Mouse (Mus musculus) lung, embryonic 14.5 days (tissue): ENCODE data around the gene Gnao1. TPM values are rescaled to one million over a fixed set of nuclear protein-coding genes. Genes with fewer than 3 reads are reported as not detected.

Source experiments
- ATAC-seq: fragments of 200-750 bp; cut with Nextera tagmentation; 2 replicates; pipeline ENCODE4 v1.8.0; 2017; ENCODE audit warnings: mild to moderate bottlenecking, moderate TSS enrichment, moderate library complexity; ENCODE audit not compliant: insufficient read depth
- DNase-seq: peaks from one replicate; pipeline ENCODE4 v3.0.0-alpha.2; 2015
- H3K27ac ChIP-seq: fragments of 300-500 bp; sonication (generic); 2 replicates; pipeline ENCODE4 v1.5.1; 2014; ENCODE audit warnings: low read depth, mild to moderate bottlenecking, moderate library complexity
- H3K27me3 ChIP-seq: fragments of 300-500 bp; sonication (generic); 2 replicates; pipeline ENCODE4 v1.6.1; 2014; ENCODE audit warnings: low read length, control low read depth; ENCODE audit not compliant: insufficient read depth
- H3K36me3 ChIP-seq: fragments of 300-500 bp; sonication (generic); 2 replicates; pipeline ENCODE4 v1.6.1; 2014; ENCODE audit warnings: control low read depth; ENCODE audit not compliant: insufficient read depth
- H3K4me1 ChIP-seq: fragments of 300-500 bp; sonication (generic); 2 replicates; pipeline ENCODE4 v1.6.1; 2014; ENCODE audit warnings: antibody characterized with exemption, control low read depth; ENCODE audit not compliant: insufficient read depth
- H3K4me2 ChIP-seq: fragments of 300-500 bp; sonication (generic); 2 replicates; pipeline ENCODE4 v1.6.1; 2014; ENCODE audit warnings: mild to moderate bottlenecking
- H3K4me3 ChIP-seq: fragments of 300-500 bp; sonication (generic); 2 replicates; pipeline ENCODE4 v1.5.1; 2014; ENCODE audit warnings: low read depth, low read length
- H3K9ac ChIP-seq: fragments of 300-500 bp; sonication (generic); 2 replicates; pipeline ENCODE4 v1.6.1; 2014
- H3K9me3 ChIP-seq: fragments of 300-500 bp; sonication (generic); 2 replicates; pipeline ENCODE4 v1.6.1; 2016; ENCODE audit warnings: low read depth, low read length, control low read depth
- CTCF ChIP-seq: IDR thresholded peaks from 2 replicates; pipeline ENCODE4 v1.5.1; 2016; ENCODE audit warnings: antibody characterized with exemption, low read depth
- WGBS: fragments of 180-500 bp; shearing (Covaris S2); extraction: QIAGEN DNeasy Blood & Tissue Kit; methylation state at CpG from one replicate; pipeline ENCODE4 v1.1.7; 2014; 5-methylcytosine and 5-hydroxymethylcytosine counted together
- polyA plus RNA-seq: library from polyadenylated mRNA; unstranded; fragments of >200 nt; fragmentation: Nextera tagmentation; extraction: Ambion mirVana; gene quantifications from 2 replicates; pipeline ENCODE4 v1.2.1, GENCODE M21; 2014

The Gnao1 gene
- polyA plus RNA-seq, 1 experiment from 2014 or later: 1.8 TPM

DNA sequence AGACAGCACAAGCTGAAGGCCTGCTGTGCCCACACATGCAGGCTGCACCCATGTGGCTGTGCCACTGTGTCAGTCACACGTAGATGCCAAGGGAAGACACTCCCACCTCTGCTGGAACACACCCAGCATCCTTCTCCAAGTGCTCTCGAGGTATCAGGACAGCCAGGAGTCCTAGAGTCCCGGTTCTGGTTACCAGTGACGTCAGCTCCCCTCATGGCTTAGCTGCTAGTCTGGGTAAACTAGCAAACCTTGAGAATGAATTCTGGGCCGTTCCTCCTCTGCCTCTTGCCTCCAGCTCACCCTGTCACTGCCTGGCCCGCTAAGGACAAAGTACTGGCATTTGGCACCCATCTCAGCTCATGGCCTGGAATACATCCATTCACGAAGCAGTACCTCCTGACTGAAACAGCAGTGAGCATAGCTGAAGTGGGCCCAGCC is 114.2 kb downstream of the Gnao1 start:
- ATAC-seq (no peak), DNase-seq (no peak)
- H3K36me3 ChIP-seq: no peaks in the 10 kb centered on the region
- H3K9ac ChIP-seq: no peak overlapping the region
- H3K4me3 ChIP-seq: no peak overlapping the region
- 29% methylated on average over 7 of the region's 7 CpGs for WGBS
- H3K9me3 ChIP-seq: no peaks in the 10 kb centered on the region
- no peak overlapping the region for H3K4me2 ChIP-seq
- H3K27ac ChIP-seq: no peak overlapping the region
- no peaks in the 10 kb centered on the region for H3K27me3 ChIP-seq
- TF ChIP-seq CTCF: no peak
- no peaks in the 10 kb centered on the region for H3K4me1 ChIP-seq

- Histone ChIP-seq H3K9ac (no peak overlapping the region), H3K9me3 (no peaks in the 10 kb centered on the region), H3K4me2 (no peak overlapping the region), H3K4me1 (no peaks in the 10 kb centered on the region), H3K27me3 (no peaks in the 10 kb centered on the region), H3K27ac (no peak overlapping the region), H3K36me3 (no peaks in the 10 kb centered on the region), H3K4me3 (no peak overlapping the region)
- ATAC-seq (no peak), DNase-seq (no peak)
- no peak for TF ChIP-seq CTCF
- 44% methylated on average over 3 of the region's 3 CpGs for WGBS
These were observed 115.7 kb downstream of the Gnao1 start for GRCm38 (mm10) chr8:93925513-93925912.

DNA sequence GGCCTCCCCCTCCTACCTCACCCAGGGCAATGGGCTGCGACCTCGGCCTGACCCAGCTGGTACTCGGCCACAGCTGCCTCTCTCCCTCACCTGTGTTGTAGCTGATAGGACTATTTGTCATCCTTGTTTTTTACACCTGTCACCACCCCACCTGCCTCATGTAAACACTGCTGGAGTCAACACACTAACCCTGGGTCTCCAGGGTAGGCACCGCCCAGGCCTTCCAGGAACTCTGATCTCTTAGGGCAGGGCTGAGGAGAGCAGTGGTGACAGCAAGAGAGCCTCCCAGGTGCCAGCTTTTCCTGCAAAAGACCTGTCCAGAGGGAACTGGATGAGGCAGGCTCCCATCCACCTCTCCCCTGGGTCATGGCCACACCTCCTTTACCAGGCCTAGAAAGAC is 119.5 kb downstream of the Gnao1 start:
- 58% methylated on average over 4 of the region's 4 CpGs for WGBS
- Histone ChIP-seq H3K9ac (no peak overlapping the region), H3K4me2 (no peak overlapping the region), H3K36me3 (no peaks in the 10 kb centered on the region), H3K4me3 (no peak overlapping the region), H3K9me3 (no peaks in the 10 kb centered on the region), H3K4me1 (no peaks in the 10 kb centered on the region), H3K27ac (no peak overlapping the region), H3K27me3 (no peaks in the 10 kb centered on the region)
- no peak for ATAC-seq
- no peak for TF ChIP-seq CTCF
- no peak for DNase-seq

- H3K9ac ChIP-seq: no peak overlapping the region
- no peaks in the 10 kb centered on the region for H3K9me3 ChIP-seq
- no peak overlapping the region for H3K27ac ChIP-seq
- 80% methylated on average over 6 of the region's 6 CpGs for WGBS
- H3K4me2 ChIP-seq: no peak overlapping the region
- ATAC-seq (no peak), DNase-seq (no peak)
- TF ChIP-seq CTCF: no peak
- H3K36me3 ChIP-seq: no peaks in the 10 kb centered on the region
- no peak overlapping the region for H3K4me3 ChIP-seq
- H3K27me3 ChIP-seq: no peaks in the 10 kb centered on the region
- H3K4me1 ChIP-seq: no peaks in the 10 kb centered on the region
These were observed 121.6 kb downstream of the Gnao1 start for GRCm38 (mm10) chr8:93931336-93931735.

- peak; percentile 96 for TF ChIP-seq CTCF
- Histone ChIP-seq H3K4me1 (no peaks in the 10 kb centered on the region), H3K27me3 (no peaks in the 10 kb centered on the region), H3K27ac (no peak overlapping the region), H3K4me2 (no peak overlapping the region), H3K9ac (no peak overlapping the region), H3K9me3 (no peaks in the 10 kb centered on the region), H3K36me3 (no peaks in the 10 kb centered on the region), H3K4me3 (no peak overlapping the region)
- WGBS: 19% methylated on average over 6 of the region's 6 CpGs
- ATAC-seq (peak; percentile 58; the same call in 1 of the 2 replicates), DNase-seq (peak; percentile 81)
These were observed 123.1 kb downstream of the Gnao1 start for GRCm38 (mm10) chr8:93932873-93933272.

- no peaks in the 10 kb centered on the region for H3K27me3 ChIP-seq
- ATAC-seq: no peak
- no peaks in the 10 kb centered on the region for H3K4me1 ChIP-seq
- 72% methylated on average over 2 of the region's 2 CpGs for WGBS
- no peak overlapping the region for H3K27ac ChIP-seq
- no peaks in the 10 kb centered on the region for H3K36me3 ChIP-seq
- no peak overlapping the region for H3K4me3 ChIP-seq
- DNase-seq: no peak
- no peak overlapping the region for H3K9ac ChIP-seq
- TF ChIP-seq CTCF: no peak
- no peak overlapping the region for H3K4me2 ChIP-seq
- H3K9me3 ChIP-seq: no peaks in the 10 kb centered on the region
These were observed 123.5 kb downstream of the Gnao1 start for GRCm38 (mm10) chr8:93933288-93933687.

DNA sequence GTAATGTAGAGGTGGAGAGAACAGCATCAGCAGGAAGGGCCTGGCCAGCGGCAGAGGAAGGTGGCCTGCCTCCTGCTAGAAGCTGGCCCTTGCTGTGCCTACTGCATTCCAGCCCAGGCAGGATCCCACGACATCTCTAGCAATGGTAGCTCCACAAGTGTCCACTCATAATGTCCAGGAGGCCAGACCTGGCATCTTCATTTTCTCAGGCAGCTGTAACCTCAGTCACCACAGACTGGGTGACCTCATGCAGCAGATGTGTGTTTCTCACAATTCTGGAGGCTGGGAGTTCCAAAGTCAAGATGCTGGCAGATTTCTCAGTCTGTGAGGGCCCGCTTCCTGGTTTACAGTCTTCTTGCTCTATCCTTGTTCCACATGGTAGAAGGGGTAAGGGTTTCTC is 128.4 kb downstream of the Gnao1 start:
- WGBS: 84% methylated on average over 3 of the region's 3 CpGs
- Histone ChIP-seq H3K27ac (no peak overlapping the region), H3K9ac (no peak overlapping the region), H3K4me2 (no peak overlapping the region), H3K9me3 (no peaks in the 10 kb centered on the region), H3K36me3 (no peaks in the 10 kb centered on the region), H3K4me3 (no peak overlapping the region), H3K4me1 (no peaks in the 10 kb centered on the region), H3K27me3 (no peaks in the 10 kb centered on the region)
- ATAC-seq (no peak), DNase-seq (no peak)
- TF ChIP-seq CTCF: no peak
